Comparison of ENCODE assay signal across 9 mouse cellular contexts in the genomic region with DNA sequence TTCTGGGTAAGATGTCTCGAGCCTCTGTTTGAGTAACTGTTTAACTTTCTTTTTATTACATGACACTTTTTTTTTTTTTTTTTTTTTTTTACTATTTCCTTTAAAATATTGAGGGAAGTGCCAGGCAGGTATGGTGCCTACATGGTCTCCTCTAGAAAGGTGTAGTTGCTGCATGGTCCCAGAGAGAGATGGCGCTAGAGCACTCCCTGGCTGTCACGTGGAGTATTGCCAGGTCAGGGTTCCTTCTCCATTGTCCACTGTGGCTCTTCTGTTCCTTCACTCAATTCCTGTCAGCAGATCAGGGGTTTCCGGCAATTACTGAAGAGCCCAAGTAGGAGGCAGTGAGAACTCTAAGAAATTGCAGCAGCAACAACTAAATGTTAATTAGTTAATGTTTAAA.
A peak's percentile ranks its signal among the peaks of the same experiment; 100 is the strongest.
DNase-seq lines count a peak whose midpoint lies in the region; ATAC-seq and TF ChIP-seq lines count a peak whose summit lies in the region.
"Had no signal": no experiment of that assay in that cellular context is flagged by ENCODE, and none has a peak within 500 bp of the region (broad histone marks: within the 10 kb centered on the region; RNA-seq: fewer than 3 reads in every experiment).

No protein-coding gene starts in this region.

- no peak overlapping the region for H3K27ac ChIP-seq in heart, postnatal 0 days (ENCODE audit: low read depth)
- H3K27ac ChIP-seq in intestine, embryonic 14.5 days (ENCODE audit: low read depth), result no peak overlapping the region
- H3K27ac ChIP-seq in forebrain, embryonic 10.5 days, result no peak overlapping the region
- H3K27ac ChIP-seq: lung, embryonic 15.5 days had no signal

- no peak overlapping the region for H3K4me2 ChIP-seq in heart, postnatal 0 days (ENCODE audit: low read depth, low read length)
- H3K4me2 ChIP-seq in intestine, embryonic 14.5 days (ENCODE audit: low read length), result no peak overlapping the region
- H3K4me2 ChIP-seq: lung, embryonic 15.5 days had no signal

- no peak for DNase-seq in heart, postnatal 0 days (ENCODE audit: low spot score)
- DNase-seq in heart, postnatal 25 days (ENCODE audit: low spot score), result no peak
- DNase-seq in NIH3T3 (ENCODE audit: low read depth), result peak; percentile 59
- DNase-seq in intestine, embryonic 14.5 days (ENCODE audit: low spot score), result no peak
- DNase-seq in left cerebral cortex, postnatal 25 days (ENCODE audit: low spot score in 2 of 2), result no peak
- no peak for DNase-seq in forebrain, embryonic 10.5 days (ENCODE audit: extremely low spot score, low spot score)
- no peak for DNase-seq in gastrocnemius, adult 8-10 months (ENCODE audit: low spot score in 2 of 2)

- WGBS in heart, postnatal 0 days, result 57% methylated on average over 4 of the region's 4 CpGs
- 58% methylated on average over 4 of the region's 4 CpGs for WGBS in intestine, embryonic 14.5 days
- 70% methylated on average over 4 of the region's 4 CpGs for WGBS in forebrain, embryonic 10.5 days

- no peak for TF ChIP-seq EP300 in heart, postnatal 0 days (IDR thresholded peaks at IDR 0.05; ENCODE audit: low read depth)

- no peaks in the 10 kb centered on the region for H3K27me3 ChIP-seq in heart, postnatal 0 days (ENCODE audit: control insufficient read depth, insufficient read depth, low read length)
- H3K27me3 ChIP-seq in intestine, embryonic 14.5 days (replicated peaks; ENCODE audit: control insufficient read depth, insufficient read depth, low read length), result no peaks in the 10 kb centered on the region
- no peaks in the 10 kb centered on the region for H3K27me3 ChIP-seq in forebrain, embryonic 10.5 days (ENCODE audit: poor library complexity, severe bottlenecking)
- H3K27me3 ChIP-seq: lung, embryonic 15.5 days had no signal

- intact Hi-C loops in heart, postnatal 25 days (cut with DNase I), result loop anchor here (2.0 to 5.0 kb wide), 4 partner anchors 71 to 181 kb away; no protein-coding TSS in a partner anchor
- intact Hi-C loops in left cerebral cortex, postnatal 25 days (cut with DNase I), result loop anchor here (5.0 kb wide), 1 partner anchor 171 kb away; no protein-coding TSS in a partner anchor

- H3K4me1 ChIP-seq in heart, postnatal 0 days (ENCODE audit: control insufficient read depth, insufficient read depth), result no peaks in the 10 kb centered on the region
- H3K4me1 ChIP-seq in intestine, embryonic 14.5 days (replicated peaks; ENCODE audit: control insufficient read depth, insufficient read depth, low read length), result no peaks in the 10 kb centered on the region
- peaks cover 10% of the 10 kb centered on the region for H3K4me1 ChIP-seq in forebrain, embryonic 10.5 days
- H3K4me1 ChIP-seq: lung, embryonic 15.5 days had no signal

- peaks cover 61% of the 10 kb centered on the region for H3K36me3 ChIP-seq in heart, postnatal 0 days (replicated peaks; ENCODE audit: control insufficient read depth, insufficient read depth, low read length)
- H3K36me3 ChIP-seq in intestine, embryonic 14.5 days (ENCODE audit: control insufficient read depth, insufficient read depth, low read length), result peaks cover 48% of the 10 kb centered on the region
- peaks cover 46% of the 10 kb centered on the region for H3K36me3 ChIP-seq in forebrain, embryonic 10.5 days (replicated peaks)

- ATAC-seq in heart, postnatal 0 days (ENCODE audit: insufficient read depth, low read depth), result no peak
- peak; percentile 69; the same call in 1 of the 2 replicates for ATAC-seq in intestine, embryonic 14.5 days (replicated peaks; ENCODE audit: low FRiP score, low TSS enrichment, low read depth)
- peak; percentile 68 for ATAC-seq in megakaryocyte, adult 5-6 weeks (ENCODE audit: poor library complexity, severe bottlenecking)

- H3K9me3 ChIP-seq in heart, postnatal 0 days (replicated peaks; ENCODE audit: control insufficient read depth, low read length), result 0 out of 2 replicates have a peak, but pooled peaks cover 4% of the 10 kb centered on the region
- H3K9me3 ChIP-seq in intestine, embryonic 14.5 days (ENCODE audit: control insufficient read depth, low read length), result 0 out of 2 replicates have a peak, but pooled peaks cover 5% of the 10 kb centered on the region
- H3K9me3 ChIP-seq in forebrain, embryonic 10.5 days, result peaks cover 11% of the 10 kb centered on the region; the same call in 1 of the 2 replicates
- H3K9me3 ChIP-seq: lung, embryonic 15.5 days had no signal

- peak; percentile 58 for TF ChIP-seq CTCF in heart, postnatal 0 days (IDR thresholded peaks at IDR 0.05; ENCODE audit: low read depth)

- H3K9ac ChIP-seq in heart, postnatal 0 days (replicated peaks; ENCODE audit: low read depth, low read length), result no peak overlapping the region
- H3K9ac ChIP-seq in intestine, embryonic 14.5 days (ENCODE audit: low read length), result no peak overlapping the region
- H3K9ac ChIP-seq: lung, embryonic 15.5 days had no signal

- H3K4me3 ChIP-seq in heart, postnatal 0 days (ENCODE audit: low read depth, low read length), result no peak overlapping the region
- no peak overlapping the region for H3K4me3 ChIP-seq in intestine, embryonic 14.5 days (ENCODE audit: low read depth, low read length)
- H3K4me3 ChIP-seq in forebrain, embryonic 10.5 days, result no peak overlapping the region
- H3K4me3 ChIP-seq: lung, embryonic 15.5 days had no signal
